Mouse (Mus musculus): ENCODE results near the gene Lrrc74a.

DNA sequence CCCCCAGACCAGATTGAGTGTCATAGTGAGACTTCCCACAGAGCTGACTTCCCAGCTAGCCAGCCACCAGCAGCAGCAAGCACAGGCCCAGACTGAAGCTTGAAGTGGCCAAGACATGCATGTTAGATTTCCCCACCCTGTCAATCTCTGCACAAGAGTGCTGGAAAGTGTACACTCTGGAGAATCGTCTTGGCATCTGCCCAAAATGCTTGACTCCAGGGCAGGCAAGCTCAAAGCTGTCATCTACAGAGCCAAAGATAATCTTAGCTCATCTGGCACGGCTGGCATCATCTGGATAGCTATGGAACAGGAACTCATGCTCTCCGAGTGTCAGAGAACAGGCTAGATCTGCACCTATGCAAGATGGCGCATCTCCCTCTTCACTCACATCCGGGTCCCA, 12.7 kb upstream of the Lrrc74a start:
- no peak for TF ChIP-seq CTCF (IDR thresholded peaks at IDR 0.05; ENCODE audit: low read depth, low read length)
- no peak for TF ChIP-seq TAL1 (conservative IDR thresholded peaks at IDR 0.05; ENCODE audit: low read depth, low read length)
- TF ChIP-seq GATA1 (IDR thresholded peaks at IDR 0.05; ENCODE audit: borderline replicate concordance, low read length), result no peak
